Mouse (Mus musculus): ENCODE measurements around the gene H2al3.

H2al3 gene

GRCm38 (mm10) chrX:9849403-9849802 is at the start of gene H2al3:
TSS of gene H2al3 (plus strand) at chrX:9849703.
- DNase-seq (ENCODE audit: low read depth), result no peak

- DNase-seq (ENCODE audit: low read depth), result no peak
Observed at GRCm38 (mm10) chrX:9810101-9810500, 39.4 kb upstream of the H2al3 start.

GRCm38 (mm10) chrX:9812469-9812868 is 37.0 kb upstream of the H2al3 start:
- DNase-seq (ENCODE audit: low read depth), result no peak

- DNase-seq (ENCODE audit: low read depth), result no peak
Observed at GRCm38 (mm10) chrX:9834779-9835178, 14.7 kb upstream of the H2al3 start.

- no peak for DNase-seq (ENCODE audit: low read depth)
Observed at GRCm38 (mm10) chrX:9846628-9847027, 2.9 kb upstream of the H2al3 start, which contains the start of gene Hypm. TSS of gene Hypm (plus strand) at chrX:9846928.

GRCm38 (mm10) chrX:9861859-9862258 is 12.4 kb downstream of the H2al3 start:
- DNase-seq (ENCODE audit: low read depth), result no peak

GRCm38 (mm10) chrX:9875519-9875918 is 26.0 kb downstream of the H2al3 start:
- DNase-seq (ENCODE audit: low read depth), result no peak

- DNase-seq (ENCODE audit: low read depth), result no peak
Observed at GRCm38 (mm10) chrX:9885322-9885721, 35.8 kb downstream of the H2al3 start, which contains the start of gene Sytl5. TSS of gene Sytl5 (plus strand) at chrX:9885622.
